Mouse (Mus musculus): ENCODE data around the gene Cdv3. TPM values are rescaled to one million over a fixed set of nuclear protein-coding genes. Genes with fewer than 3 reads are reported as not detected.

Cdv3 gene
- 184 and 185 TPM in 2 replicates for polyA plus RNA-seq (2016; fragmentation: Nextera tagmentation; extraction: Ambion mirVana)

- H3K27me3 ChIP-seq (replicated peaks; ENCODE audit: low read depth, poor library complexity, severe bottlenecking) = no peaks in the 10 kb centered on the region
- no peaks in the 10 kb centered on the region for H3K9me3 ChIP-seq
- H3K27ac ChIP-seq (replicated peaks) = peak within 1 kb of the TSS; percentile 98
- H3K36me3 ChIP-seq (replicated peaks) = peaks cover 43% of the 10 kb centered on the region
- peak; percentile 99 for DNase-seq (ENCODE audit: low spot score)
- peaks cover 35% of the 10 kb centered on the region for H3K4me1 ChIP-seq
- under 1% methylated on average over 95 of the region's 95 CpGs for WGBS
- H3K4me3 ChIP-seq = peak within 1 kb of the TSS; percentile 93
Observed at GRCm38 (mm10) chr9:103365290-103366247, at the start of gene Cdv3. Gene Cdv3 (minus strand): TSS chr9:103365840.

DNA sequence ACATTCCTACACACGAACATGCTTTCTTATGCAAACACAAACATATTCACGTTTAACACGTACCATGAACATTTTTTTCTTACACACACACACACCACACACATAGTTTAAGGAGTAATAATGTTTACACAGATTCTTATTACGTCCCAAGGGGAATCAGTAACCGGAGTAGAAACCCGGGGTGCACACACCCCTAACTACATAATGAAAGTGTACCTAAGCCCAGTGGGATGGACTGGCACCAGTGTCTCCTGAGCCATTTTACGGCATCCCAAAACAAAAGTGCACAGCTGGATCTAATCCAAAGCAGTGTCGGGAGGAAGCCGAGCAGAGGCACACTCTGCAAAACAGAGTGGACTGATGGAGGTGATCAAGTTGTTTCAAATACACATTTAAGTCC, 47.8 kb upstream of the Cdv3 start:
- H3K4me3 ChIP-seq = no peak overlapping the region
- peaks cover 24% of the 10 kb centered on the region for H3K4me1 ChIP-seq
- DNase-seq (ENCODE audit: low spot score) = peak; percentile 18
- H3K9me3 ChIP-seq = no peaks in the 10 kb centered on the region
- no peak overlapping the region for H3K27ac ChIP-seq (replicated peaks)
- 42% methylated on average over 9 of the region's 9 CpGs for WGBS
- H3K36me3 ChIP-seq (replicated peaks) = no peaks in the 10 kb centered on the region
- H3K27me3 ChIP-seq (replicated peaks; ENCODE audit: low read depth, poor library complexity, severe bottlenecking) = no peaks in the 10 kb centered on the region

GRCm38 (mm10) chr9:103409119-103409518, 43.5 kb upstream of the Cdv3 start:
- no peaks in the 10 kb centered on the region for H3K27me3 ChIP-seq (replicated peaks; ENCODE audit: low read depth, poor library complexity, severe bottlenecking)
- H3K4me3 ChIP-seq = no peak overlapping the region
- no peaks in the 10 kb centered on the region for H3K9me3 ChIP-seq
- peaks cover 21% of the 10 kb centered on the region for H3K4me1 ChIP-seq
- no peak for DNase-seq (ENCODE audit: low spot score)
- 88% methylated on average over 2 of the region's 2 CpGs for WGBS
- no peaks in the 10 kb centered on the region for H3K36me3 ChIP-seq (replicated peaks)
- no peak overlapping the region for H3K27ac ChIP-seq (replicated peaks)

- no peak overlapping the region for H3K27ac ChIP-seq (replicated peaks)
- WGBS = 79% methylated on average over 4 of the region's 4 CpGs
Observed at GRCm38 (mm10) chr9:103408136-103408777, 42.6 kb upstream of the Cdv3 start.

GRCm38 (mm10) chr9:103403331-103403973, 37.8 kb upstream of the Cdv3 start:
- H3K27ac ChIP-seq (replicated peaks) = no peak overlapping the region
- peaks cover 7% of the 10 kb centered on the region for H3K9me3 ChIP-seq
- no peaks in the 10 kb centered on the region for H3K27me3 ChIP-seq (replicated peaks; ENCODE audit: low read depth, poor library complexity, severe bottlenecking)
- H3K36me3 ChIP-seq (replicated peaks) = no peaks in the 10 kb centered on the region
- WGBS = 72% methylated on average over 4 of the region's 4 CpGs
- H3K4me1 ChIP-seq = peaks cover 1% of the 10 kb centered on the region; the same call in 1 of the 2 replicates
- no peak overlapping the region for H3K4me3 ChIP-seq
- DNase-seq (ENCODE audit: low spot score) = no peak

More at GRCm38 (mm10) chr9:103408136-103408777, 42.6 kb upstream of the Cdv3 start:
- no peak for DNase-seq (ENCODE audit: low spot score)
- H3K36me3 ChIP-seq (replicated peaks) = no peaks in the 10 kb centered on the region
- H3K27me3 ChIP-seq (replicated peaks; ENCODE audit: low read depth, poor library complexity, severe bottlenecking) = no peaks in the 10 kb centered on the region
- no peaks in the 10 kb centered on the region for H3K9me3 ChIP-seq
- H3K4me1 ChIP-seq = peaks cover 13% of the 10 kb centered on the region
- H3K4me3 ChIP-seq = no peak overlapping the region

DNA sequence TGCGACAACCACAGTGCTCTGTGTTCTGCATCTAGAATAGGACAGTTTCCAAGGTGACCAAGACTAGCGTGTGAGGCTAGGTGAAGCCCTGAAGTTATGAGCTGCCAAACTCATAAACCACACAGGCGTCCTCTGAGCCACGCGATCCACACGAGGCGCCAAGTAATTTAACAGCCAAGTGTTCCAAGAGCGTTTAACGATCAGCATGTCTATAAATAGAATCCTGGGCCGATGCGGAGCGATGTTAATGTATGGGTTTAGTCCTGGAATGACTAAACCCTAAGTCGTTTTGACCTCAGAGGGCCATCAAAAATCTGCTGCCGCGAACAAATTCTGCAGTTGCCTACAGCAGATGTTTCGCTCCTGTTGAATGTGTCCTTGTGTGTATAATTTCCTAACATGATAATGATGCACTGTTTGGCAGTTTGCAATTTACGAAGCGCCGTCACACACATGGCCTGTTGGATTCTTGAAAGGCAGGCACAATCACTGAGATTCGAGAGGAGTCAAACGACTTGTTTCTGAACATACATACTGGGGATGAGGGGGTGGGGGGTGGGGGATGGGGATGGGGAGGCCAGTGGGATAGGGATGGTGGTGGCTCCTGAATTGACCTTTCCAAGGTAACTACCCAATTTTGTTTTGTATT, 33.0 kb upstream of the Cdv3 start:
- Histone ChIP-seq H3K36me3 (replicated peaks) (no peaks in the 10 kb centered on the region), H3K4me1 (no peaks in the 10 kb centered on the region), H3K9me3 (peaks cover 7% of the 10 kb centered on the region), H3K27ac (replicated peaks) (no peak overlapping the region), H3K27me3 (replicated peaks; ENCODE audit: low read depth, poor library complexity, severe bottlenecking) (no peaks in the 10 kb centered on the region), H3K4me3 (no peak overlapping the region)
- no peak for DNase-seq (ENCODE audit: low spot score)
- WGBS = 88% methylated on average over 21 of the region's 21 CpGs

- no peaks in the 10 kb centered on the region for H3K36me3 ChIP-seq (replicated peaks)
- no peaks in the 10 kb centered on the region for H3K4me1 ChIP-seq
- H3K9me3 ChIP-seq = no peaks in the 10 kb centered on the region
- WGBS = 84% methylated on average over 11 of the region's 11 CpGs
- no peak for DNase-seq (ENCODE audit: low spot score)
- H3K27ac ChIP-seq (replicated peaks) = no peak overlapping the region
- no peak overlapping the region for H3K4me3 ChIP-seq
- H3K27me3 ChIP-seq (replicated peaks; ENCODE audit: low read depth, poor library complexity, severe bottlenecking) = no peaks in the 10 kb centered on the region
Observed at GRCm38 (mm10) chr9:103393256-103393655, 27.6 kb upstream of the Cdv3 start.

- no peaks in the 10 kb centered on the region for H3K27me3 ChIP-seq (replicated peaks; ENCODE audit: low read depth, poor library complexity, severe bottlenecking)
- H3K4me3 ChIP-seq = no peak overlapping the region
- WGBS = 75% methylated on average over 6 of the region's 6 CpGs
- H3K27ac ChIP-seq (replicated peaks) = no peak overlapping the region
- peaks cover 11% of the 10 kb centered on the region for H3K4me1 ChIP-seq
- H3K9me3 ChIP-seq = no peaks in the 10 kb centered on the region
- H3K36me3 ChIP-seq (replicated peaks) = no peaks in the 10 kb centered on the region
- DNase-seq (ENCODE audit: low spot score) = no peak
Observed at GRCm38 (mm10) chr9:103391796-103392372, 26.2 kb upstream of the Cdv3 start.

GRCm38 (mm10) chr9:103389261-103389660, 23.6 kb upstream of the Cdv3 start:
- Histone ChIP-seq H3K27ac (replicated peaks) (no peak overlapping the region), H3K27me3 (replicated peaks; ENCODE audit: low read depth, poor library complexity, severe bottlenecking) (no peaks in the 10 kb centered on the region), H3K4me3 (no peak overlapping the region), H3K9me3 (no peaks in the 10 kb centered on the region), H3K36me3 (replicated peaks) (no peaks in the 10 kb centered on the region), H3K4me1 (peaks cover 27% of the 10 kb centered on the region)
- DNase-seq (ENCODE audit: low spot score) = no peak
- 93% methylated on average over 6 of the region's 6 CpGs for WGBS

- peaks cover 38% of the 10 kb centered on the region for H3K4me1 ChIP-seq
- WGBS = 66% methylated on average over 10 of the region's 10 CpGs
Observed at GRCm38 (mm10) chr9:103387011-103387653, 21.5 kb upstream of the Cdv3 start.

DNA sequence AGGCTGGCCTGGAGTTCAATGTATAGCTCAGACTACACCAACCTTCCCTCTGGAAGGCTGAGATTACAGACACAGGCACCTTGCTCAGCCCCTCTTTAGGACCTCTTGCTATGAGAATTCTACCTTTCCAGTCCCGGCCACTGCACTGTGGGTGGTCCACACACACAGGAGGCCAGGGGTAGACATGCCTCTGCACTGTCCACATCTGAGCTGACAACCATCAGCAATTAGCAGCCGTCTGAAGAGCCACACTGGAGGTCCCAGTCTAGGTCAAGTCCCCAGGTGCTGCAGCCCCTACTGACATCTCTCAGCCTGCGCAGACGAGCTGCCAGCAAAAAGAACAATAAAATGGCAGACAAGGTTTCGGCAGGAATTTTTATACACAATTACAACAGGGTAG, 20.9 kb upstream of the Cdv3 start:
- DNase-seq (ENCODE audit: low spot score) = peak; percentile 61

More at GRCm38 (mm10) chr9:103387011-103387653, 21.5 kb upstream of the Cdv3 start:
- no peaks in the 10 kb centered on the region for H3K27me3 ChIP-seq (replicated peaks; ENCODE audit: low read depth, poor library complexity, severe bottlenecking)
- H3K9me3 ChIP-seq = no peaks in the 10 kb centered on the region
- no peak for DNase-seq (ENCODE audit: low spot score)
- H3K27ac ChIP-seq (replicated peaks) = peak overlapping the region; percentile 54
- no peaks in the 10 kb centered on the region for H3K36me3 ChIP-seq (replicated peaks)
- no peak overlapping the region for H3K4me3 ChIP-seq

More for the DNA sequence above, 20.9 kb upstream of the Cdv3 start:
- 37% methylated on average over 5 of the region's 5 CpGs for WGBS
- Histone ChIP-seq H3K4me1 (peaks cover 38% of the 10 kb centered on the region), H3K4me3 (no peak overlapping the region), H3K9me3 (no peaks in the 10 kb centered on the region), H3K27me3 (replicated peaks; ENCODE audit: low read depth, poor library complexity, severe bottlenecking) (no peaks in the 10 kb centered on the region), H3K27ac (replicated peaks) (peak overlapping the region; percentile 54), H3K36me3 (replicated peaks) (no peaks in the 10 kb centered on the region)
